Mouse (Mus musculus) stomach, embryonic 14.5 days (tissue): ENCODE measurements around the gene Bpgm. TPM values are rescaled to one million over a fixed set of nuclear protein-coding genes. Genes with fewer than 3 reads are reported as not detected.

Experiments used
- ATAC-seq: fragments of 200-750 bp; cut with Nextera tagmentation; 2 replicates; pipeline ENCODE4 v1.8.0; 2017; ENCODE audit warnings: low read depth, moderate TSS enrichment; ENCODE audit not compliant: insufficient number of reproducible peaks, insufficient read depth, low FRiP score
- H3K27ac ChIP-seq: fragments of 300-500 bp; sonication (generic); 2 replicates; pipeline ENCODE4 v1.5.1; 2014; ENCODE audit warnings: mild to moderate bottlenecking, low read length, moderate library complexity, mixed read lengths
- H3K27me3 ChIP-seq: fragments of 300-500 bp; sonication (generic); 2 replicates; pipeline ENCODE4 v1.6.1; 2014; ENCODE audit warnings: low read length, control low read depth, mixed read lengths; ENCODE audit not compliant: control insufficient read depth, insufficient read depth
- H3K36me3 ChIP-seq: fragments of 300-500 bp; sonication (generic); 2 replicates; pipeline ENCODE4 v1.6.1; 2014; ENCODE audit warnings: mild to moderate bottlenecking, control low read depth, low read length, moderate library complexity, mixed read lengths; ENCODE audit not compliant: control insufficient read depth, insufficient read depth
- H3K4me1 ChIP-seq: fragments of 300-500 bp; sonication (generic); 2 replicates; pipeline ENCODE4 v1.6.1; 2014; ENCODE audit warnings: low read length, control low read depth, mixed read lengths; ENCODE audit not compliant: control insufficient read depth, insufficient read depth
- H3K4me2 ChIP-seq: fragments of 300-500 bp; sonication (generic); replicated peaks from 2 replicates; pipeline ENCODE4 v1.6.1; 2014; ENCODE audit warnings: low read depth, low read length, control low read depth
- H3K4me3 ChIP-seq: fragments of 300-500 bp; sonication (generic); 2 replicates; pipeline ENCODE4 v1.5.1; 2014; ENCODE audit warnings: low read depth, low read length, control low read depth
- H3K9ac ChIP-seq: fragments of 300-500 bp; sonication (generic); replicated peaks from 2 replicates; pipeline ENCODE4 v1.6.1; 2014; ENCODE audit warnings: low read depth, mild to moderate bottlenecking, control low read depth, low read length, moderate library complexity, mixed read lengths
- H3K9me3 ChIP-seq: fragments of 300-500 bp; sonication (generic); 2 replicates; pipeline ENCODE4 v1.6.1; 2016; ENCODE audit warnings: low read depth, low read length, control low read depth; ENCODE audit not compliant: control insufficient read depth
- WGBS: fragments of 180-500 bp; shearing (Covaris S2); extraction: QIAGEN DNeasy Blood & Tissue Kit; methylation state at CpG from one replicate; pipeline ENCODE4 v1.1.7; 2014; 5-methylcytosine and 5-hydroxymethylcytosine counted together
- polyA plus RNA-seq: library from polyadenylated mRNA; unstranded; fragments of >200 nt; fragmentation: Nextera tagmentation; extraction: Ambion mirVana; gene quantifications from 2 replicates; pipeline ENCODE4 v1.2.1, GENCODE M21; 2014

Gene Bpgm
- polyA plus RNA-seq, 1 experiment from 2014 or later: 33.6 TPM

GRCm38 (mm10) chr6:34545286-34545685 is 69.3 kb downstream of the Bpgm start:
- no peak for ATAC-seq
- Histone ChIP-seq H3K27me3 (no peaks in the 10 kb centered on the region), H3K4me3 (no peak overlapping the region), H3K9ac (no peak overlapping the region), H3K36me3 (no peaks in the 10 kb centered on the region), H3K27ac (peak overlapping the region; percentile 21; the same call in 1 of the 2 replicates), H3K9me3 (no peaks in the 10 kb centered on the region), H3K4me1 (peaks cover 23% of the 10 kb centered on the region), H3K4me2 (no peak overlapping the region)
- 72% methylated on average over 10 of the region's 10 CpGs for WGBS

- no peak overlapping the region for H3K4me2 ChIP-seq
- H3K9ac ChIP-seq: no peak overlapping the region
- peak overlapping the region; percentile 85 for H3K27ac ChIP-seq
- no peaks in the 10 kb centered on the region for H3K36me3 ChIP-seq
- H3K4me1 ChIP-seq: peaks cover 18% of the 10 kb centered on the region
- H3K4me3 ChIP-seq: no peak overlapping the region
- no peaks in the 10 kb centered on the region for H3K9me3 ChIP-seq
- no peaks in the 10 kb centered on the region for H3K27me3 ChIP-seq
- 44% methylated on average over 13 of the region's 13 CpGs for WGBS
- no peak for ATAC-seq
These were observed 72.5 kb downstream of the Bpgm start for GRCm38 (mm10) chr6:34548406-34548990.

GRCm38 (mm10) chr6:34549017-34549416 is 73.0 kb downstream of the Bpgm start:
- no peaks in the 10 kb centered on the region for H3K36me3 ChIP-seq
- no peak overlapping the region for H3K9ac ChIP-seq
- peak overlapping the region; percentile 85 for H3K27ac ChIP-seq
- no peaks in the 10 kb centered on the region for H3K27me3 ChIP-seq
- no peaks in the 10 kb centered on the region for H3K9me3 ChIP-seq
- WGBS: 48% methylated on average over 2 of the region's 2 CpGs
- peaks cover 13% of the 10 kb centered on the region for H3K4me1 ChIP-seq
- ATAC-seq: no peak
- H3K4me2 ChIP-seq: no peak overlapping the region
- H3K4me3 ChIP-seq: no peak overlapping the region

GRCm38 (mm10) chr6:34552489-34553157 is 76.6 kb downstream of the Bpgm start:
- ATAC-seq: peak; percentile 37; the same call in 1 of the 2 replicates
- Histone ChIP-seq H3K9ac (no peak overlapping the region), H3K36me3 (no peaks in the 10 kb centered on the region), H3K4me2 (no peak overlapping the region), H3K27ac (no peak overlapping the region), H3K4me3 (no peak overlapping the region), H3K9me3 (no peaks in the 10 kb centered on the region), H3K27me3 (no peaks in the 10 kb centered on the region), H3K4me1 (peaks cover 9% of the 10 kb centered on the region; the same call in 1 of the 2 replicates)
- 73% methylated on average over 4 of the region's 4 CpGs for WGBS

DNA sequence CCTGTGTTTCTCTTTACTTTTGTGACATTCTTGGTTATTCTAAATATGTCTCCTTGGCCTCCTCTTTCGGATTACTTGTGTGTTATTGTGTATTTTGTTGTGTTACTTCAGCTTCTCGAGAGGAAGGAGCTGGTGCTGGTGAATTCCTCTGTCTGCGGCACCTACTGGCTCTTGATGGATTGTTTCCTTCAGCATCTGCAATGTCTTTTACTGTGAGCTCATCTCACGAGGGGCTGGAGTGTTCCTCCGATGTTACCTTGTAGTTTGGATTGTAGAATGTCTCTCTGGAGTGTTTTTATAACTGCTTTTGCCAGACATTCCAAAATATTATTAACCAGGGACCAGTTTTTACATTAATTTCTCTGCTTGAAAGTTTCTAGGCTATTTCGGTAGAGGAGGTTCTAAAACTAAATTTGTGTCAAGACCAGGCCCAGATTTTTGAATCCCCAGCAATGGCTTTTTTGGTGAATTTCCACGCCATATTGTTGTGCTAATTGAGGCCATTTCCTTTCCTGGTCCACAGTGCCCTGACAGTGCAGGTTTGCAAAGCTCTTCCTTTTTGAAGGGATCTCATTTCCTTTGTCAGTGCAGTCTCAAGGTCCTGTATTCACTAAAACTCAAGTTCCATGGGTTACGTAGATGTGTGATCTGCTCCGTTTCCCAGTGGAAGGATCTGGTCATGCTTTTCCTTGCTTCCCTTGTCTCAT is 78.4 kb downstream of the Bpgm start:
- Histone ChIP-seq H3K27ac (peak overlapping the region; percentile 7; the same call in 1 of the 2 replicates), H3K4me2 (no peak overlapping the region), H3K4me3 (no peak overlapping the region), H3K4me1 (peaks cover 9% of the 10 kb centered on the region; the same call in 1 of the 2 replicates), H3K9ac (no peak overlapping the region), H3K9me3 (no peaks in the 10 kb centered on the region), H3K27me3 (no peaks in the 10 kb centered on the region), H3K36me3 (no peaks in the 10 kb centered on the region)
- WGBS: 52% methylated on average over 9 of the region's 9 CpGs
- no peak for ATAC-seq

Other genes with a start within 250 kb of the Bpgm start
- 130 and 134 TPM in 2 replicates for gene Akr1b3, start 158.7 kb upstream of the Bpgm start, polyA plus RNA-seq
- 6.6 and 8.0 TPM in 2 replicates for gene Akr1b8, start 122.1 kb upstream of the Bpgm start, polyA plus RNA-seq
- gene Akr1b10, start 92.0 kb upstream of the Bpgm start, polyA plus RNA-seq: 21.8 and 22.9 TPM in 2 replicates
- not detected in 2 replicates for gene Akr1b7, start 63.9 kb upstream of the Bpgm start, polyA plus RNA-seq
- gene Cald1, start 122.3 kb downstream of the Bpgm start, polyA plus RNA-seq: 366 and 368 TPM in 2 replicates